Comparison of ENCODE assay signal across 24 mouse cellular contexts in the genomic region with DNA sequence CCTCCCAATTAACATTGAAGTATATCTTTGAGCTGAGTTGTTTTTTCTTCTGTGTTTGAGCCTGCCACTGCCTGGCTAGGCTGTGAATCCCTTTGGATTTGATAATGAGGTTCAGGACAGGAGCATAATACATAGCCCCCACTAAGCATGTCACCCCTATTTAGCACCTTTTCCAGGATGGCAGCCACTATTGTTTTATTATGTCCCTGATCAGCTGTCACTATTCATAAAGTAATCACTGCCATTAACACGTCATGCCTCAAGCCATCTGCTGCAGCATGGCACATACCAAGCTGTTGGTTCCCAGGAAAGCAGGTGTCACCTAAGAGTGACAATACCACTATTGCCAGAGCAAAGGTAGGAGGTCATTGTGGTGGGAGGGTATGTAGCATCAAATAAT.
DNase-seq lines count a peak whose midpoint lies in the region; ATAC-seq and TF ChIP-seq lines count a peak whose summit lies in the region.
"Had no signal": no experiment of that assay in that cellular context is flagged by ENCODE, and none has a peak within 500 bp of the region (broad histone marks: within the 10 kb centered on the region; RNA-seq: fewer than 3 reads in every experiment).

No protein-coding gene starts in this region.

- no peak for DNase-seq in hindbrain, embryonic 14.5 days (ENCODE audit: low spot score)
- DNase-seq in neural tube, embryonic 11.5 days (ENCODE audit: low spot score) = no peak
- DNase-seq in hindbrain, postnatal 0 days (ENCODE audit: low spot score) = no peak
- DNase-seq: adrenal gland, postnatal 14 days; cerebellum, adult 18-20 months; gastrocnemius, postnatal 10 days; heart, postnatal 14 days; kidney, adult 8-10 months; kidney, postnatal 10 days; layer of hippocampus, adult 9-11 months; liver; lung, adult 2 months; lung, postnatal 14 days; thymus, postnatal 4 days had no signal

- ATAC-seq in hindbrain, embryonic 12.5 days (ENCODE audit: low FRiP score) = peak; percentile 54; the same call in 1 of the 2 replicates
- no peak for ATAC-seq in hindbrain, embryonic 14.5 days (ENCODE audit: low FRiP score)
- 0 out of 2 replicates have a peak, but pooled peaks have one; percentile 23 for ATAC-seq in neural tube, embryonic 11.5 days (ENCODE audit: insufficient read depth, low FRiP score, low TSS enrichment)
- ATAC-seq in neural tube, embryonic 15.5 days (ENCODE audit: low FRiP score) = no peak
- peak; percentile 96 for ATAC-seq in forebrain, embryonic 15.5 days (replicated peaks)
- ATAC-seq in hindbrain, postnatal 0 days = peak; percentile 45; the same call in 1 of the 2 replicates
- no peak for ATAC-seq in kidney, embryonic 14.5 days (ENCODE audit: low FRiP score, low TSS enrichment)
- no peak for ATAC-seq in granulocyte monocyte progenitor cell, adult 5-6 weeks (replicated peaks; ENCODE audit: poor library complexity, severe bottlenecking)
- ATAC-seq: intestine, embryonic 16.5 days; Patski had no signal

- 53% methylated on average over 1 of the region's 1 CpGs for WGBS in hindbrain, embryonic 12.5 days
- WGBS in hindbrain, embryonic 14.5 days = 51% methylated on average over 1 of the region's 1 CpGs
- 58% methylated on average over 1 of the region's 1 CpGs for WGBS in neural tube, embryonic 11.5 days
- WGBS in neural tube, embryonic 15.5 days = 33% methylated on average over 1 of the region's 1 CpGs
- 41% methylated on average over 1 of the region's 1 CpGs for WGBS in forebrain, embryonic 15.5 days
- 47% methylated on average over 1 of the region's 1 CpGs for WGBS in hindbrain, postnatal 0 days
- 92% methylated on average over 1 of the region's 1 CpGs for WGBS in kidney, embryonic 14.5 days

- no peak overlapping the region for H3K4me3 ChIP-seq in hindbrain, embryonic 12.5 days
- no peak overlapping the region for H3K4me3 ChIP-seq in hindbrain, embryonic 14.5 days (replicated peaks; ENCODE audit: low read length)
- no peak overlapping the region for H3K4me3 ChIP-seq in neural tube, embryonic 11.5 days (ENCODE audit: low read depth, low read length)
- no peak overlapping the region for H3K4me3 ChIP-seq in neural tube, embryonic 15.5 days (replicated peaks)
- no peak overlapping the region for H3K4me3 ChIP-seq in forebrain, embryonic 15.5 days
- H3K4me3 ChIP-seq in hindbrain, postnatal 0 days (ENCODE audit: low read length) = no peak overlapping the region
- no peak overlapping the region for H3K4me3 ChIP-seq in kidney, embryonic 14.5 days (ENCODE audit: low read length)
- H3K4me3 ChIP-seq: embryonic facial prominence, embryonic 13.5 days; hindbrain, embryonic 15.5 days had no signal

- H3K27me3 ChIP-seq in hindbrain, embryonic 12.5 days = no peaks in the 10 kb centered on the region
- no peaks in the 10 kb centered on the region for H3K27me3 ChIP-seq in hindbrain, embryonic 14.5 days (ENCODE audit: control insufficient read depth, insufficient read depth, low read length)
- H3K27me3 ChIP-seq in neural tube, embryonic 11.5 days (ENCODE audit: control insufficient read depth, insufficient read depth, low read length) = no peaks in the 10 kb centered on the region
- H3K27me3 ChIP-seq in neural tube, embryonic 15.5 days (replicated peaks) = no peaks in the 10 kb centered on the region
- no peaks in the 10 kb centered on the region for H3K27me3 ChIP-seq in forebrain, embryonic 15.5 days
- no peaks in the 10 kb centered on the region for H3K27me3 ChIP-seq in hindbrain, postnatal 0 days (ENCODE audit: insufficient read depth, low read length)
- H3K27me3 ChIP-seq in kidney, embryonic 14.5 days (ENCODE audit: control insufficient read depth, insufficient read depth, low read length) = no peaks in the 10 kb centered on the region
- H3K27me3 ChIP-seq: embryonic facial prominence, embryonic 13.5 days; hindbrain, embryonic 15.5 days; Patski had no signal

- H3K4me1 ChIP-seq in hindbrain, embryonic 12.5 days = no peaks in the 10 kb centered on the region
- no peaks in the 10 kb centered on the region for H3K4me1 ChIP-seq in hindbrain, embryonic 14.5 days (replicated peaks; ENCODE audit: control insufficient read depth, insufficient read depth, low read length)
- no peaks in the 10 kb centered on the region for H3K4me1 ChIP-seq in neural tube, embryonic 11.5 days (ENCODE audit: control insufficient read depth, insufficient read depth, low read length)
- H3K4me1 ChIP-seq in neural tube, embryonic 15.5 days = no peaks in the 10 kb centered on the region
- no peaks in the 10 kb centered on the region for H3K4me1 ChIP-seq in forebrain, embryonic 15.5 days
- H3K4me1 ChIP-seq in hindbrain, postnatal 0 days (ENCODE audit: insufficient read depth, low read length) = no peaks in the 10 kb centered on the region
- H3K4me1 ChIP-seq in kidney, embryonic 14.5 days (ENCODE audit: control insufficient read depth, insufficient read depth, low read length) = no peaks in the 10 kb centered on the region
- H3K4me1 ChIP-seq: embryonic facial prominence, embryonic 13.5 days; hindbrain, embryonic 15.5 days had no signal

- no peaks in the 10 kb centered on the region for H3K36me3 ChIP-seq in hindbrain, embryonic 12.5 days
- no peaks in the 10 kb centered on the region for H3K36me3 ChIP-seq in hindbrain, embryonic 14.5 days (replicated peaks; ENCODE audit: control insufficient read depth, insufficient read depth)
- H3K36me3 ChIP-seq in neural tube, embryonic 11.5 days (ENCODE audit: control insufficient read depth, insufficient read depth, low read length) = no peaks in the 10 kb centered on the region
- H3K36me3 ChIP-seq in neural tube, embryonic 15.5 days = no peaks in the 10 kb centered on the region
- no peaks in the 10 kb centered on the region for H3K36me3 ChIP-seq in forebrain, embryonic 15.5 days
- H3K36me3 ChIP-seq in hindbrain, postnatal 0 days (ENCODE audit: insufficient read depth, low read length) = no peaks in the 10 kb centered on the region
- no peaks in the 10 kb centered on the region for H3K36me3 ChIP-seq in kidney, embryonic 14.5 days (ENCODE audit: control insufficient read depth, insufficient read depth, low read length)
- H3K36me3 ChIP-seq: embryonic facial prominence, embryonic 13.5 days; hindbrain, embryonic 15.5 days had no signal

- 0 out of 2 replicates have a peak, but pooled peaks cover 4% of the 10 kb centered on the region for H3K9me3 ChIP-seq in hindbrain, embryonic 12.5 days (replicated peaks)
- H3K9me3 ChIP-seq in hindbrain, embryonic 14.5 days (ENCODE audit: control insufficient read depth, low read length) = peaks cover 6% of the 10 kb centered on the region; the same call in 1 of the 2 replicates
- no peaks in the 10 kb centered on the region for H3K9me3 ChIP-seq in neural tube, embryonic 11.5 days (ENCODE audit: control insufficient read depth, low read length)
- H3K9me3 ChIP-seq in neural tube, embryonic 15.5 days (replicated peaks) = peaks cover 5% of the 10 kb centered on the region; the same call in 1 of the 2 replicates
- no peaks in the 10 kb centered on the region for H3K9me3 ChIP-seq in forebrain, embryonic 15.5 days
- H3K9me3 ChIP-seq in hindbrain, postnatal 0 days (ENCODE audit: low read length) = peaks cover 4% of the 10 kb centered on the region; the same call in 1 of the 2 replicates
- H3K9me3 ChIP-seq in kidney, embryonic 14.5 days (ENCODE audit: control insufficient read depth, low read length) = no peaks in the 10 kb centered on the region; the same call in 1 of the 2 replicates

- H3K9ac ChIP-seq in hindbrain, embryonic 12.5 days = no peak overlapping the region
- H3K9ac ChIP-seq in hindbrain, embryonic 14.5 days = no peak overlapping the region
- H3K9ac ChIP-seq in neural tube, embryonic 11.5 days (ENCODE audit: low read length) = no peak overlapping the region
- H3K9ac ChIP-seq in neural tube, embryonic 15.5 days (replicated peaks) = no peak overlapping the region
- no peak overlapping the region for H3K9ac ChIP-seq in forebrain, embryonic 15.5 days (replicated peaks)
- H3K9ac ChIP-seq in hindbrain, postnatal 0 days (replicated peaks; ENCODE audit: low read length) = no peak overlapping the region
- no peak overlapping the region for H3K9ac ChIP-seq in kidney, embryonic 14.5 days (ENCODE audit: low read depth, low read length)
- H3K9ac ChIP-seq: embryonic facial prominence, embryonic 13.5 days; hindbrain, embryonic 15.5 days; liver, embryonic 14.5 days had no signal

- TF ChIP-seq CTCF in hindbrain, postnatal 0 days (IDR thresholded peaks at IDR 0.05; ENCODE audit: low read depth) = no peak

- no peak overlapping the region for H3K4me2 ChIP-seq in hindbrain, embryonic 12.5 days (replicated peaks)
- H3K4me2 ChIP-seq in hindbrain, embryonic 14.5 days (replicated peaks) = no peak overlapping the region
- no peak overlapping the region for H3K4me2 ChIP-seq in neural tube, embryonic 11.5 days (ENCODE audit: low read depth)
- no peak overlapping the region for H3K4me2 ChIP-seq in neural tube, embryonic 15.5 days
- no peak overlapping the region for H3K4me2 ChIP-seq in forebrain, embryonic 15.5 days (replicated peaks)
- H3K4me2 ChIP-seq in hindbrain, postnatal 0 days (ENCODE audit: low read depth, low read length) = no peak overlapping the region
- H3K4me2 ChIP-seq in kidney, embryonic 14.5 days (replicated peaks; ENCODE audit: low read depth, low read length) = no peak overlapping the region
- H3K4me2 ChIP-seq: embryonic facial prominence, embryonic 13.5 days; hindbrain, embryonic 15.5 days had no signal

- no peak overlapping the region for H3K27ac ChIP-seq in hindbrain, embryonic 12.5 days
- no peak overlapping the region for H3K27ac ChIP-seq in hindbrain, embryonic 14.5 days
- no peak overlapping the region for H3K27ac ChIP-seq in neural tube, embryonic 11.5 days (ENCODE audit: low read depth, low read length)
- no peak overlapping the region for H3K27ac ChIP-seq in neural tube, embryonic 15.5 days (replicated peaks)
- H3K27ac ChIP-seq in forebrain, embryonic 15.5 days (replicated peaks) = no peak overlapping the region; the same call in 1 of the 2 replicates
- H3K27ac ChIP-seq in hindbrain, postnatal 0 days = no peak overlapping the region
- no peak overlapping the region for H3K27ac ChIP-seq in kidney, embryonic 14.5 days (ENCODE audit: low read depth, low read length)
- H3K27ac ChIP-seq: embryonic facial prominence, embryonic 13.5 days; hindbrain, embryonic 15.5 days; liver, embryonic 14.5 days had no signal

Comparison
In these comparisons a context has a peak if more than half of its experiments do, and no peak if none do; other contexts are left out.
1. ATAC-seq: peak in hindbrain, embryonic 12.5 days (single experiment), neural tube, embryonic 11.5 days (single experiment), forebrain, embryonic 15.5 days (single experiment) and hindbrain, postnatal 0 days (single experiment); none in hindbrain, embryonic 14.5 days (single experiment), neural tube, embryonic 15.5 days (single experiment), kidney, embryonic 14.5 days (single experiment) and granulocyte monocyte progenitor cell, adult 5-6 weeks (single experiment).